Mouse (Mus musculus) heart, adult 2 months (tissue): ENCODE results near the gene Gm8113.
"Not testable (repeated sequence)": the region's sequence is repeated elsewhere in the genome, so short reads cannot be mapped to it uniquely, and the experiment has no call there.

Experiments used
- EP300 ChIP-seq: fragments of 200-500 bp; IDR thresholded peaks from 2 replicates; pipeline ENCODE4 v1.6.1; 2011; ENCODE audit warnings: low read depth, low read length, control low read depth; ENCODE audit not compliant: insufficient read depth
- POLR2A ChIP-seq: fragments of 200-500 bp; IDR thresholded peaks from 2 replicates; pipeline ENCODE4 v1.6.1; 2011; ENCODE audit warnings: mild to moderate bottlenecking, low read depth, low read length, control low read depth; ENCODE audit not compliant: insufficient read depth

DNA sequence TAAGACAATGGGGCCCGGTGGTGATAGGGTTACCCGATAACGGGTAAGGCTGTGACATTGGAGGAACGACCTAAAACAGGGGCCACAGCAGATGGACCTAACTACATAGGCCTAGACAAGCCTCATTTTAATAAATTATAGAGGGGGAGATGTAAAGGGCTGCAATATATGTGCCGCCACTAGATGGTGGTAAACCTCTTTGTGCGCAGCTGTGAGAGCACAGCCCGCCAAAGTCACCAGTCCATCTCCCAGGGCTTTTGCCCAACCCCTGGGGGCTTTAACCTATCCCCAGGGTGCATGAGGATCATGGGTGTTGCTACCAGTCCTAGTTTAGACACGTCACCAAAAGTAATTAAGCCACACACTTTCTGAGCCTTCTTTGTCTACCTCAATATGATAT, 7.8 kb downstream of the Gm8113 start:
- TF ChIP-seq POLR2A, EP300: not testable (repeated sequence)
